Mouse (Mus musculus) cerebellum, postnatal 10 days (tissue): Measurements from ENCODE around the gene March6.
A peak's percentile ranks its signal among the peaks of the same experiment; 100 is the strongest.

Source experiments
- DNase-seq, 2 experiments: peaks; one replicate each; pipeline ENCODE4 v3.0.0; 2021; ENCODE audit warnings: mixed read lengths in 2 of 2

March6 gene

DNA sequence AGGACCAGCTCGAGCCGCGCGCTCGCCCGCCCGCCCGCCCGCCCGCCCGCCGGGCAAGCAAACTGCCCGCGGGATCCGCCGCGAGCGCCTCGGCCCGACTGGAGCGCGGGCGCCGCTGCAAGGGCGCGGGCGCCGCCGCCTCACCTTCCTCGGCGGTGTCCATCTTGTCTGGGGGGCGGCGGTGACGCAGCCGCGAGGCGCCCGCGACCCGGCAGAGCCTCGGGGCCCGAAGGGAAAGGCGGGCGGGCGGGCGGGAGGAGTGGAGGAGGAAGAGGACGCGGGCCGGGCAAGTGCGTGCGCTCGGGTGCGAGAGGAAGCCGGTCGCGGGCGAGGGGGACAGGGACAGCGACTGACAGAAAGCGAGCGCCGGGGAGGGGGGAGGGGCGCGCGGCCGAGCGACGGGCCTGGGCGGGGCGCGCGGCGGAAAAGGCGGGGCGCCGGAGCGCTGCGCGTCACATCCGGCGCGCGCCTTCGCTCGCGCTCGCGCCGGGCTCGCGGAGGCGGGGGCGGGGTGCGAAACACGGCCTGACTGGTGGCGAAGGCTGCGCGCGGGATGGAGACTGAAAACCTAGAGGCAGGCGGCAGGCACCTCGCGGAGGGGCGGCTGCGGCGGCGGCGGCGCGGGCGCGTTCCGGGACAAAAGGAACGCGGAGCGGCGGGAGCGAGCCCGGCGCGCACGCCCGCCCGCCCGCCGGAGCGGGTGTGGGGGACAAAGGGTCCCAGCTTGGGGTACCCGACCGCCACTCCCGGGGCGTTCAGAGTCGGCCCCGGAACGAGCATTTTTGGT is at the start of gene March6:
TSS of gene March6 (minus strand) at position 395 of the 787 bp plus-strand sequence.
- peak; percentile 97 to 98 for DNase-seq

DNA sequence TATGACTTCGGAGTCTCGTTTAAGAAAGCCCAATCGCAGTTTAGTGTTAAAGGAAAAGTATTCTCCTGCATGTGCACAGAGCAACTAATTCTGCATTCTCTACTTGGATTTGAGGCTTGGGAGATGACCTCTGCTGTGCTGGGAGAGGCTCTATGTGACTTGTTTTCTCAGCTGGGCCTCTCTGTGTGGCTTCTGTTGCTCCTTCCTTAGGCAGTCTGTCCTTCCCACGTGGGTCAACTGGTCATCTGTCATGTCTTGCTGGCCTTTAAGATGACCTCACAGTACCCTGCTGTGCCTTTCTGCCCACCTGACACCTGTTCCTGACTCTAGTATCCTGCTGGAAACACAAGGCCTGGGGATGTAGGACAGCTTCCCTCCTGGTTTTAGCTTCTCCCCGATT is 45.2 kb upstream of the March6 start:
- DNase-seq: no peak

DNA sequence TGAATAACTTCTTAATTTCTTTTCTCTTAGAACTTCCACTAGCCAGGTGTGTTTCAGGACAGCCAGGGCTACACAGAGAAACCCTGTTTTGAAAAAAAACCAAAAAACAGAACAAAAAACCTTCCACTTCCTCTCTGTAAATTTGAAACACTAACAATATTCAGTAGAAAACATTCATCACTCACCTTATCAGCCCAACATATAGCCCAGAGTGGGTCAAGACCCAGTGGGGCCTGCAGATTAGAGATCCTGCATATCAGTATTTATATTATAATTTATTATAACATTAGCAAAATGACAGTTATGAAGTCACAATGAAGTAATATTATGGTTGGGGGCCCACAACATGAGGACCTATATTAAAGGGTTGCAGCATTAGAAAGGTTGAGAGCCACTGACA is 42.8 kb upstream of the March6 start:
- no peak for DNase-seq

DNA sequence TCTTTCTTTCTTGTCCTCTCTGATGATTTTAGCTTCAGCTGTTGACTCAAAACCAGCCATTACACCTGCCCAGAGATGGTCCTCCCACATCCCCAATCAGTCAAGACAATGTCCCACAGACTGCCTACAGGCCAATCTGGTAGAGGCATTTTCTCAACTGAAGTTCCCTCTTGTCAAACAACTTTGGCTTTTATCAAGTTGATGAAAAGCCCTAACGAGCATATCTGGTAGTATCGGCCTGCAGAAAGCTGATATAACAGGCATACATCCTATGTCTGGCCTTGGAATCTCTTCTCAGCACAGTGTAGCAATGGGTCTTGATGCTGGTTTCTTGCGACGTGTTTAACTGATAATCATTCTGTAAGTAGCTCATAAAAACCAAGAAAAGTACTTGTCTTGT is 42.4 kb upstream of the March6 start:
- DNase-seq: no peak

DNA sequence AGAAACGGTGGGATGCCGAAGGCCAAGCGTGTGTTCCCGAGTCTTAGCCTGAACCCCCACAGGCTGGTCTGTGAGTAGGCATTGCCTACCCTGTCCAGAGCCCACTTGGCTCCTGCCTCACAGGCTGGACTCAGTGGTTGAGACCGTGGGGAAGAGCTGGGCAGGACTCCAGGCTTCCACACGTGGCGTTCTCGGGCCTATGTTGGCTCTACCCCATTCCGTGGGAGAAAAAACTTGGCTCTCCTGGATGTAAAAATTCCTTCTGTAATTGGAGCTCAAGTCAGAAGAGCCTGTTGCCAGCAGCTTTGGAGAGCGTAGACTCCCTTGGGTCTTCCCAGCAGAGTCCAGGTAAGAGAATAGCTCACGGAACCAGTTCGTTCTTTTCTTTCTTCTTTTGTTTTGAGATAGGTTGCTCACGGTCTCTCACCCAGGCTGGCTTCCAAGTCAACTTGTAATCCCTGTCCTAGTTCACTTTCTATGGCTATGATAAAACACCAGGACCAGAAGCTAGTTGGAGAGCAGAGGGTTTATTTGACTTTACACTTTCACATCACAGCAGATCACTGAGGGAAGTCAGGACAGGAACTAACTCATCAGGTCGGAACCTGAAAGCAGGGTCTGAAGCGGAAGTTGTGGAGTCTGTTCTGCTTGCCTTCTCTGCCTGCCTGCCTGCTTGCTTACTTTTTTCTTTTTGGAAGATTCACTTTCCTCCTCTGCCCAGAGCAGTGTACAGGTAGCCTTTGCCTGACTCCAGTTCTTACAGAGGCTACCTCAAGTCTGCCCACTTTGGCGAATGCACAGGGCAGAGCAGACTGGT is 41.3 kb upstream of the March6 start:
- DNase-seq: peak; percentile 29 to 54

DNA sequence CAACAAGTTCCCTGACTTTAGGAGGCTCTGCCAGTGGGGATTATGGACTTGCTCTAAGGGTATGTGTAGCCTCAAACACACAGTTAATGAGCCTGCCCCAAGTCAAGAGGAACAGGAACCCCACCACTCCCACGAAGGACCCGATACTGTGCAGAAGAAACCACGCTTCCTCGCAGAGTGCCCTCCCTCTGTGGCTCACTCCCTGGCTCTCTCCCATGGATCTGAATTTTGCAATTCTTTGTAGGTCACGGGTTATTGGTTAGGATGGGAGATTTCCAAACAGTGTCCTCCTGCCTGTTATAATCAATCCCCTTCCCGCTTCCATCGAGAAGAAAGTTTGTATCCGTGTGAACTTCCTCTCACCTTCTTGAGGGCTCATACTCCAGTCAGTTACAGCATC is 40.1 kb upstream of the March6 start:
- no peak for DNase-seq

DNA sequence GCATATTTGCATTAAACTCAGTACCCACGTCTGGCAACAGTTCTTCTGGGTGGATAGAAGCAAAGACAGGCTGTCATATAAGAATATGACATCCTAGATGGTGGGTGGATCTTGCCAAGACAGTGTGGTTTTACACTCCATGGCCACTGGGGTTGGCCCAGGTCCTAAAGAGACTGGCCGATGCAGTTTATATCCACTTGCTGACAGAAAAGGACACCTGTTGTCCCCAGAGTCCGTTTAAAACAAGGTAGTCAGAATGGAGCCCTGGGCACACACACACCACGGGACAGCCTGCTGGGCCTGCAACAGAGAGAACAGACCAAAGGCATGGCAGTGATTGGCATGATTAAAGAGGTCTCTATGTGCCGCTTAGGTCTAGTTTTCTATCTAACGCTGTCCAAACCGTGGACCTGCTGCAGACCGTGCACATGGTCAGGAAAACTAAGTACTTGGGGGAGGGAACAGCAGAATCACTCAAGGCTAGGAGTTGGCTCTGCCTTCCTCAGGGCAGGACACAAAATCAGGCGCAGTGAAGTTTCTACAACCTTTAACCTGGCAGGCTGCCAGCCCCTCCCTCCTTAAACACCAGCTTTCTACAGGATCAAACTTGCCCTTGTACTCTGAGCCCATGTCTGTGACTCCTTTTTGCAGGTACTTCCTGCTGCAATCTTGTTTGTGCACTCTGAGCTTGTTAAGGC is 38.6 kb upstream of the March6 start:
- DNase-seq: peak; percentile 46 to 57

DNA sequence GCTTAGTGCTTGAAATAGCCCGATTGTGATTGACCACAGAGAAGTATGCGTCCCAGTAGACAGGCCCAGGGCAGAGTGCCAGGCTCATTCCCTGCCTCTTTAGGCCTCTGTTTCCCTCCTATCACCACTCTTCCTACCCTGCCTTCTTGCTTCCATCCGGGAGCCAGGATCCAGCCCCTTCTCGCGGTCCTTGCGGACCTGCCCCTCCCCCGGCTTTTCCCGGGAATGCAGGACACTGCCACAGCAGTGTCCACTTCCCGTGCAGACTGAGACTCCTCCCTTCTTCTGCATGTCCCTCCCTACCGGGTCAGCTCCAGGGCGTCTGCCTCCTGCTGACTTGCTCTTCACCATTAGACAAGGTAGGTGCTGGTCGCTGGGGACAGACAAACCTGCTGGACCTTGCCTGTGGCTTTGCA is 37.7 kb upstream of the March6 start:
- peak; percentile 19 to 41 for DNase-seq

DNA sequence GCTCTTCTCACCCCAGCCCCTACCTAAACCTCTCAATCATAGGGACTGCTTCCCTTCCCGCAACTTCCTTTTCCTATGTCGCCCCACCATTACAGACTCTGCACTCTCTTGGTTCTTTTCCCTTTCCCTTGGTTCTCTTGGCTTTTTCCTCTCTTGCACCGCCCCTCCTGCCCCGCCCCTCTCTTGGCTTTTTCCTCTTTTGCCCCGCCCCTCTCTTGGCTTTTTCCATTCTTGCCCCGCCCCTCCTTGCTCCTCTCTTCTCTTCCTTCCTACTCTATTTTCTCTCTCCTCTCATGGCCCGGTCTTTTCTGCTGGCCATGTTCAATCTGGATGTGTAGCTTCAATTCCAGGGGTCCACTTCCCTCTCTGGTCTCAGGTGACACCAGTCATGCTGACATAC is 36.6 kb upstream of the March6 start:
- DNase-seq: no peak

DNA sequence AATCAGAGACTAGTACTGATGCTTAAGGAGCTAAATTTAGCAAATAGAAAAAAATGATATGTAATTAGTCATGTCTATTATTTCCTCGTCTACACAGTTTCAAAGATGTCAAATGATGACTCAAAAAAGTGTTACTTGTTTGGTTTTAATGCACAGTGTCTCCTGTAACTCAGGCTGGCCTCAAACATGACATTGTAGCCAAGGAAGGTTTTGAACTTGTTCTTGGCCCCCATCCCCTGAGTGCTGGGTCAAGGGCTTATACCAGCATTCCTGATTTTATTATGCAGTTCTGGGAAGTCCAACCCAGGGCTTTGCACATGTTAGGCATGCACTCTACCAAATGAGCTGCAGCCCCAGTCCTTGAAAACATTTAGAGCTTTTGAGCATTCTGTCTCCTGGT is 34.9 kb upstream of the March6 start:
- no peak for DNase-seq

DNA sequence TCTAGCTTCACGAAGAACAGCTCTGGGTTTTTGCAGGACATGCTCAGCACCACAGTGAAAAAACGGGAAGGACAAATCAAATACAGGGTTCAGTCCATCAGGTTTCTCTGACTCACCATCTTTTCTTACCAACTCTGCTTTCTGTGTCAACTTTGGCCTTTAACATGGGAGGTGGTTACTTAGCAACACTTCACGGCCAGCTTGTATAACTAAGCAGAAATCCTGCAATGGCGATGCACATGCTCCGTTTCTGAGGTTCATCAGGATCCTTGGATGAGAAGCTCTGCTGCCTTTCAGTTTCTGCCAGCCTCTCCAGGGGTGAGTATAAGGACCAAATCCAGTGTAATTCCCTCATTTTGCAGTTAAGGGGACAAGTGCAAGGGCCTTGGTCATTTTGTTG is 34.3 kb upstream of the March6 start, which contains the start of gene Cmbl:
TSS of gene Cmbl (plus strand) at position 206 of the 400 bp plus-strand sequence.
- no peak for DNase-seq

DNA sequence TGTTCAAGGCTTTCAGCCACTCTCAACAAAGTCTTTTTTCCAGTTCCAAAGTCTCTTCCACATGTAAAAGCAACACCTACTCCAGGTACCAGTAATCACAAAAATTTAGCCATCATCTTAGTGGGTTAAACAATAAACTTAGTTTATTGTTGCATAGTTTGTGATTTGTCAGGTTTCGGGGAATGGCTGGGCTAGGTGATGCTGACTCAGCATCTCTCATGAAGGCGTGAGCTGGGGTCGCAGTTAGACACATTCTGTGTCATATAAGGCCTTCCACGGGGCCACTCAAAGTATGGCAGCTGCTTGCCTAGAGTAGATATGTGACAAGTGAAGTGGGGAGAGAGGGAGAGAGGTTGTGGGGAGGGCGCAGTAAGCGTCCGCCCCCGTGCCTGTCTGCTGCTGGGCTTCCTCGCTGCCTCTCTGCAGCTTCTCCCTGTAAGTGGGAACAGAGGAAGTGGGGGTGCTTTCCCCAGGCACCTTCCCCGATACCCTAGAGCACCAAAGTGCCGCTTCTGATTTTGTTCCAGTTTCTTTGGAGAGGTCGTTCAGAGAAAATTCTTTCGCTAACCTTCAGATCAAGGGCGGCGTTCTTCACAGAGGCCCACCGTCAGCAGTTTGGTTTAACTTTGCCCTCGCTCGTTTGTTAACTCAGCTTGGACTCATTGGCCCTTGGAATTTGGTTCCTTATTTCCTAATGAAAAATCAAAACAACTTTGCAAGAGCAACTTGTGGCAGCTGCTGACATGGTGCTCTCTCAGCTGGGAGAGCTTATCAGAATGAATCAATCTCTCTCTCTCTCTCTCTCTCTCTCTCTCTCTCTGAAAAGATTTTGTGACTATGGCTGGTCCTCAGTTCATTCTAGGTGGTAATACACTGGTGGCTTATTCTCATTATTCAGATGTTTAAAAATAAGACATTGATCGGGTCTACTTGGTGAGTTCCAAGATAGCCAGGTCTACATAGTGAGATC is 33.0 kb upstream of the March6 start:
- DNase-seq: no peak

DNA sequence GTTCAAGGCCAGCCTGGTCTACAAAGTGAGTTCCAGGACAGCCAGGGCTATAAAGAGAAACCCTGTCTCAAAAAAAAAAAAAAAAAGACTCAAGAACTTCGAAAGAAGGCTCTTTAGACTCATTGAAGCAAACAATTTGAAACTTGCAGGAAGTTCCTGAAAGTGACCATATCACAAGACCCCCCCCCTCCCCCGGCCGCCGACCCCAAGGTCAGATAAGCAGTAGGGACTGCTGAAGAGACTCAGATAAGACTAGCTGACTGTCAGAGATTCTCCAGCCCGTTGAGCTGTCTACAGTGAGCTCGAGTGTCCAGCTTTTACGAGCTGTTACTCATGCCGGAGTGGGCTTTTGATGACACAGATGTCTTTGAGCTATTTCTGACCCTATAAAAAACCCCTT is 32.0 kb upstream of the March6 start:
- DNase-seq: no peak

DNA sequence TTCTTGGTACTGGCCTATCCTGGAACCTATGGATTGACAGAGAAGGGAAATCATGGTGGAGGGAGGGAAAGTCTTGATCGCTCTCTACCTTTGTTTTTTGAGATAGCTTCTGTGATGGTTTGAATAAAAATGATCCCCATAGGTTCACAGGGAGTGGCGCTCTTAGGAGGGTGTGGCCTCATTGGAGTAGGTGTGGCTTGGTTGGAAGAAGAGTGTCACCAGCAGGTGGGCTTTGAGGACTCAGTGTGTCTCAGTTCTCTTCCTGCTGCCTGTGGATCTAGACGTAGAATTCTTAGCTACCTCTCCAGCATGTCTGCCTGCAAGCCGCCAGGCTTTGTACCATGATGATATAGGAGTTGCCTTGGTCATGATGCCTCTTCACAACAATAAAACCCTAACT is 31.1 kb upstream of the March6 start:
- no peak for DNase-seq

DNA sequence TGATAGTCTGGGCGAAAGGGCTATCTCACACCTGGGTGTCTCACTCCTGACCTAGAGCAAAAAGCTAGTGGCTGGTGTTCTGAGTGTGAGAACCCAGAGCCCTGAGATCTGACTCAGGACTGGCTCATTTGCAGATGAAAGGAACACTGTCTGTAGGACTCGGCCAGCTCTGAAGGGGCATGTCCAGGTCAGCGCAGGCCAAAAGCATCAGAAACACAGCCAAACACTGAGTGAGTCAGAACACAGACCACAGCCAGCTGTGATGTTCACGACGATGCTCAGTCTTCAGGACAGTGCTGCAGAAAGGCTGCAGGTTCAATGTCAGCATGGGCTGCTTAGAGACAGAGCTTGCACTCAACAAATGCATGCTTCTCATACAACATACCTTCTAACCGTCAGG is 30.5 kb upstream of the March6 start:
- no peak for DNase-seq

DNA sequence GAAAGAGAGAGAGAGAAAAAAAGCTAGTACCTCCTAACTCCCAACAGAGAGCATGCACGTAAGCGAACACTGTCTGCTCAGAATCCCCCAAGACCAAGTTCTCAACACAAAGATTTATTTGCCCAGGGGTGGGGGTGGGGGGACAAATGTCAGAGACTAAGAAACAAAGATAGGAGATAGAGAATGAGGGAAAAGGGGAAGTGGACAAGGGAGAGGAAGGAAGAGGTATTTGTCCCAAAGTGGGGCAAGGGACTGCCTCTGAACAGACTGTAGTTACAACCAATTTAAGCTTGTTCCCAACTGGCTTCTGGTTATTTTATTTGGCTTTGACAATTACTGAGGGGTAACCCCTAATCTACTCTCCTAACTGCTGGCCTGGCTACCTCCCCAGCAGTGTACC is 24.0 kb upstream of the March6 start:
- no peak for DNase-seq

DNA sequence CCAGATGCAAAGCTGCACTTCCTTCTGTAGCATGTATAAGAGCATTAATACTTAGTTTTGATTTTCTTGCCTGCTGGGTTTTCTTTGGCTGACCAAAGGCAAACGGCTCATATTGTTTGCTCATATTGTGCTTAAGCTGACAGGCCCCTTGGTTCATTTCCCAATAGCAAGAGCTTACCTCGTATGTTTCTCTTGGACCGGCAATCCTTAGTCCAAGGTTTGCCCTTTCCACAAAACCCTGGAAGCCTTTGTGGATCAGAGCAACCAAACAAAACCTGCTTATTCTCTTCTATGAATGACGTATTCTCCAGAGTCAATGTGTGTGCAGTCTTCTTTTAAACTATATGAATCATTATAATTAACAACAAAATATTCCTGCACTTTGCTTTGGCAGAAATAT is 19.5 kb upstream of the March6 start:
- no peak for DNase-seq

DNA sequence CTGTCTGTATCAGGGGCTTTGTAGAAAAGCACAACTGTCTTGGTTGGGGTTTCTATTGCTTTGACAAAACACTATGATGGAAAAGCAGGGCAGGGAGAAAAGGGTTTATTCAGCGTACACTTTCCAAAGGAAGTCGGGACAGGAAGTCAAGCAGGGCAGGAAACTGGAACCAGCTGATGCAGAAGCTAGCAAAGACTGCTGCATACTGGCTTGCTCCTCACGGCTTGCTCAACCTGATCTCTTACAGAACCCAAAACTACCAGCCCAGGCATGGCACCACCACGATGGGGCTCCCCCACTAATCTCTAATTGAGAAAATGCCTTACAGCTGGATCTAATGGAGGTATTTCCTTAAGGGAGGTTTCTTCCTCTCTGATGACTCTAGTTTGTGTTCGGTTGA is 16.6 kb upstream of the March6 start:
- no peak for DNase-seq

DNA sequence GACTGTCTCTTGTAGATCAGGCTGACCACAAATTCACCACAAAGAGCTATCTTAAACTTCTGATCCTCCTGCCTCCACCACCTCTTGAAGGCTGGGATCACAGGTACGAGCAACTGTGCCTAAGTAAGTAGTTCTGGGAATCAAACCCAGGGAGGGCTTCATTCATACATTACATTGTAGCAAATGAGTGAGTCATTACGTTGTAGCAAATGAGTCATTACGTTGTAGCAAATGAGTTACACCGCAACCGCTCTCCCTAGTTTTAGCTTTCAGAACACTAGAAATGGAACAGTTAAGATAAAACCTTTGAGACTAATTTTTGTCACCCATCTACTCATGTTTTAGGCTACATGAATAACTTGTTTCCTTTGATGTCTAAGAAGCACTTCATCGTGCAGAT is 15.4 kb upstream of the March6 start:
- no peak for DNase-seq

DNA sequence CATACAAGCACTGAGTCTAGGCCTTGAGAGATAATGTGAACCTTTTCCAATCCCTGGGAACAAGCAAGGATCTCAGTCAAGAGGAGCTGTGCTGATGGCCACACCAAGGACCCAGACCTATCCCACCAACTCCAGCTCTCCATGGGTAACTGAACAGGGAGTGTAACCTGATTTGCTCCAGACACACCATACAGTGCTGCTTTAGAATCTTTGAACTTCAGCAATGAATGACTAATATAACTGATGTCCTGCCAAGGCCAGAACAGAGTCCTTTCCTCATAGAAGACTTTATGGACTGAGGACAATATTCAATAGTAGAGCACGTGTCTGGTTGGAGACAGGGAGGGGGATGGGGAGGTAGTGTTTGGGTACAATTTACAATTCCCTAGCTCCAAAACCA is 14.2 kb upstream of the March6 start:
- DNase-seq: no peak

DNA sequence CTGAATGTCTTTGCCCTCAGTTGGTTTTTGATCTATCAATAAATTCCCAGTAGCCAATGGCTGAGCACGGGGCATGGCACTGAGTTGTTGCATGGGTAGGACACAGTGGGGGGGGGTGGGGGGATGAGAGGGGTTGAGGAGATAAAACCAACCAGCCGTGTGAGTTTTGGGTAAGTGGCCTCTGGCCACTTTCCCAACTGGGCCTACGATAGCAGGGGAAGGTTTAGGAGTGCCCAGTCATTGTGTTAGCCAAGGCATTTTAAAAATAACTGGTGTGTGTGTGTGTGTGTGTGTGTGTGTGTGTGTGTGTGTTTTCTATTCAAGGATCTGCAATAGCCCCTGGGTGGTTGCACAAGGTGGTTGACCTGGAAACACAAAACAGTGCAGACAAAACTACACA is 12.4 kb upstream of the March6 start:
- DNase-seq: no peak
